In the genomic region with DNA sequence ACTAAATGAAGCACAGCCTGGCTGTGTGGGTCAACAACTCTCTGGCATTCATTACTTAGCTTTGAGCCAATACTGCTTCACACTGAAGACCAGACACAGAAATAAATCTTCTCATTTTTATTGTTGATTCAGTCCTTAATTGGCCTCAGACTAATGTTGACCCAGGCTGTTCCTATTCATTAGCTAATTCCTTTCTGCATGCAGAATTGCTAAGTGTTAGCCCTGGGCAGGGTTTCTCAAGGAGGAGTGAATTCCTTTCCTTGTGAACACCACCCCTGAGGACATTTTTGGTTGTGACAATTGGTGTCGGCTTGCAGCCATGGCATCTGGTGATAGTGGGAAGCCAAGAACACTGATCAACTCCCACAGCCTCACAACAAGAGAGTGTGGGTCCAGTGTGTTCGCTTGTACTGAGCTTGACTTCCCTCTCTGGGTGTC, we compare ENCODE assay signal across 9 mouse cellular contexts.
DNase-seq lines count a peak whose midpoint lies in the region; ATAC-seq and TF ChIP-seq lines count a peak whose summit lies in the region.
"Had no signal": no experiment of that assay in that cellular context is flagged by ENCODE, and none has a peak within 500 bp of the region (broad histone marks: within the 10 kb centered on the region; RNA-seq: fewer than 3 reads in every experiment).

No protein-coding gene starts in this region.

- intact Hi-C loops in heart, adult 2 months (cut with DNase I), result no loop called here

- no peaks in the 10 kb centered on the region for H3K9me3 ChIP-seq in heart, embryonic 12.5 days (replicated peaks)
- H3K9me3 ChIP-seq in forebrain, embryonic 15.5 days, result no peaks in the 10 kb centered on the region
- H3K9me3 ChIP-seq in kidney, embryonic 16.5 days (ENCODE audit: low read length), result no peaks in the 10 kb centered on the region
- no peaks in the 10 kb centered on the region for H3K9me3 ChIP-seq in intestine, embryonic 16.5 days (ENCODE audit: control insufficient read depth, low read length)
- H3K9me3 ChIP-seq: midbrain, embryonic 12.5 days had no signal

- H3K9ac ChIP-seq in heart, adult 2 months (ENCODE audit: low read depth, low read length), result no peak overlapping the region
- no peak overlapping the region for H3K9ac ChIP-seq in heart, embryonic 12.5 days
- H3K9ac ChIP-seq in forebrain, embryonic 15.5 days (replicated peaks), result no peak overlapping the region
- H3K9ac ChIP-seq in kidney, embryonic 16.5 days (replicated peaks; ENCODE audit: low read length), result no peak overlapping the region
- no peak overlapping the region for H3K9ac ChIP-seq in intestine, embryonic 16.5 days (ENCODE audit: low read depth, low read length)
- H3K9ac ChIP-seq: midbrain, embryonic 12.5 days had no signal

- no peaks in the 10 kb centered on the region for H3K27me3 ChIP-seq in heart, adult 2 months (ENCODE audit: control insufficient read depth, insufficient read depth, low read length)
- no peaks in the 10 kb centered on the region for H3K27me3 ChIP-seq in heart, embryonic 12.5 days (replicated peaks)
- no peaks in the 10 kb centered on the region for H3K27me3 ChIP-seq in forebrain, embryonic 15.5 days
- H3K27me3 ChIP-seq in kidney, embryonic 16.5 days (ENCODE audit: insufficient read depth, low read length), result no peaks in the 10 kb centered on the region
- H3K27me3 ChIP-seq in intestine, embryonic 16.5 days (replicated peaks; ENCODE audit: control insufficient read depth, insufficient read depth, low read length), result no peaks in the 10 kb centered on the region
- H3K27me3 ChIP-seq: midbrain, embryonic 12.5 days had no signal

- peak; percentile 40 to 57 for DNase-seq in heart, adult 2 months
- DNase-seq in brain, adult 2 months (ENCODE audit: low read depth, low spot score), result peak; percentile 39
- no peak for DNase-seq in thymus, postnatal 10 days (ENCODE audit: low spot score in 2 of 2)

- no peak for TF ChIP-seq POLR2A in heart, adult 2 months (IDR thresholded peaks at IDR 0.05; ENCODE audit: insufficient read depth, low read depth, low read length)

- no peaks in the 10 kb centered on the region for H3K36me3 ChIP-seq in heart, adult 2 months (ENCODE audit: control insufficient read depth, insufficient read depth, low read length)
- H3K36me3 ChIP-seq in heart, embryonic 12.5 days, result no peaks in the 10 kb centered on the region
- H3K36me3 ChIP-seq in forebrain, embryonic 15.5 days, result no peaks in the 10 kb centered on the region
- no peaks in the 10 kb centered on the region for H3K36me3 ChIP-seq in kidney, embryonic 16.5 days (ENCODE audit: insufficient read depth, low read length)
- no peaks in the 10 kb centered on the region for H3K36me3 ChIP-seq in intestine, embryonic 16.5 days (ENCODE audit: control insufficient read depth, insufficient read depth, low read length)
- H3K36me3 ChIP-seq: midbrain, embryonic 12.5 days had no signal

- ATAC-seq in heart, embryonic 12.5 days (ENCODE audit: insufficient number of reproducible peaks, low FRiP score), result no peak
- peak; percentile 97 for ATAC-seq in forebrain, embryonic 15.5 days (replicated peaks)
- peak; percentile 67 for ATAC-seq in kidney, embryonic 16.5 days (ENCODE audit: low FRiP score, low TSS enrichment)
- ATAC-seq in intestine, embryonic 16.5 days, result no peak
- ATAC-seq in monocyte, adult 5-6 weeks (replicated peaks; ENCODE audit: insufficient number of reproducible peaks, low FRiP score, low TSS enrichment, poor library complexity, severe bottlenecking), result no peak

- 37% methylated on average over 2 of the region's 2 CpGs for WGBS in heart, adult 2 months
- WGBS in heart, embryonic 12.5 days, result 58% methylated on average over 2 of the region's 2 CpGs
- WGBS in forebrain, embryonic 15.5 days, result 25% methylated on average over 2 of the region's 2 CpGs
- WGBS in kidney, embryonic 16.5 days, result 48% methylated on average over 2 of the region's 2 CpGs
- 66% methylated on average over 2 of the region's 2 CpGs for WGBS in intestine, embryonic 16.5 days

- H3K4me2 ChIP-seq in heart, embryonic 12.5 days, result no peak overlapping the region
- no peak overlapping the region for H3K4me2 ChIP-seq in forebrain, embryonic 15.5 days (replicated peaks)
- H3K4me2 ChIP-seq in kidney, embryonic 16.5 days (replicated peaks; ENCODE audit: low read depth, low read length), result no peak overlapping the region
- no peak overlapping the region for H3K4me2 ChIP-seq in intestine, embryonic 16.5 days (ENCODE audit: low read depth, low read length)
- H3K4me2 ChIP-seq: midbrain, embryonic 12.5 days had no signal

- no peak overlapping the region for H3K4me3 ChIP-seq in heart, adult 2 months
- no peak overlapping the region for H3K4me3 ChIP-seq in heart, embryonic 12.5 days
- no peak overlapping the region for H3K4me3 ChIP-seq in forebrain, embryonic 15.5 days
- H3K4me3 ChIP-seq in kidney, embryonic 16.5 days (ENCODE audit: low read length), result no peak overlapping the region
- no peak overlapping the region for H3K4me3 ChIP-seq in intestine, embryonic 16.5 days (ENCODE audit: low read length)
- H3K4me3 ChIP-seq: midbrain, embryonic 12.5 days had no signal

- TF ChIP-seq EP300 in heart, adult 2 months (IDR thresholded peaks at IDR 0.05; ENCODE audit: insufficient read depth, low read depth, low read length), result no peak

- no peak overlapping the region for H3K27ac ChIP-seq in heart, adult 2 months
- H3K27ac ChIP-seq in heart, embryonic 12.5 days (ENCODE audit: poor library complexity, severe bottlenecking), result no peak overlapping the region
- no peak overlapping the region for H3K27ac ChIP-seq in forebrain, embryonic 15.5 days (replicated peaks)
- no peak overlapping the region for H3K27ac ChIP-seq in kidney, embryonic 16.5 days (ENCODE audit: low read length)
- H3K27ac ChIP-seq in intestine, embryonic 16.5 days (ENCODE audit: low read length), result no peak overlapping the region
- H3K27ac ChIP-seq: midbrain, embryonic 12.5 days had no signal

- H3K79me2 ChIP-seq in heart, adult 2 months (replicated peaks; ENCODE audit: control insufficient read depth, insufficient read depth, low read length), result no peaks in the 10 kb centered on the region

- TF ChIP-seq CTCF in heart, adult 2 months (IDR thresholded peaks at IDR 0.05), result no peak

- no peaks in the 10 kb centered on the region; the same call in 1 of the 2 replicates for H3K4me1 ChIP-seq in heart, adult 2 months (ENCODE audit: control insufficient read depth, insufficient read depth, low read length)
- H3K4me1 ChIP-seq in heart, embryonic 12.5 days (replicated peaks), result peaks cover 17% of the 10 kb centered on the region
- peaks cover 5% of the 10 kb centered on the region; the same call in 1 of the 2 replicates for H3K4me1 ChIP-seq in forebrain, embryonic 15.5 days
- H3K4me1 ChIP-seq in kidney, embryonic 16.5 days (ENCODE audit: insufficient read depth, low read length), result no peaks in the 10 kb centered on the region
- H3K4me1 ChIP-seq in intestine, embryonic 16.5 days (ENCODE audit: control insufficient read depth, insufficient read depth, low read length), result no peaks in the 10 kb centered on the region
- H3K4me1 ChIP-seq: midbrain, embryonic 12.5 days had no signal

Comparison
In these comparisons a context has a peak if more than half of its experiments do, and no peak if none do; other contexts are left out.
1. DNase-seq: peak in heart, adult 2 months (2 of 2) and brain, adult 2 months (single experiment); none in thymus, postnatal 10 days (0 of 2).
2. ATAC-seq: peak in forebrain, embryonic 15.5 days (single experiment) and kidney, embryonic 16.5 days (single experiment); none in heart, embryonic 12.5 days (single experiment), intestine, embryonic 16.5 days (single experiment) and monocyte, adult 5-6 weeks (single experiment).